Mouse (Mus musculus): ENCODE measurements around the gene Caml. TPM values are rescaled to one million over a fixed set of nuclear protein-coding genes. Genes with fewer than 3 reads are reported as not detected.
"Not testable (repeated sequence)": the region's sequence is repeated elsewhere in the genome, so short reads cannot be mapped to it uniquely, and the experiment has no call there.

Caml gene
- 30.9 and 36.8 TPM in 2 replicates for polyA plus RNA-seq (2015; fragmentation: Nextera tagmentation; extraction: Ambion mirVana)

DNA sequence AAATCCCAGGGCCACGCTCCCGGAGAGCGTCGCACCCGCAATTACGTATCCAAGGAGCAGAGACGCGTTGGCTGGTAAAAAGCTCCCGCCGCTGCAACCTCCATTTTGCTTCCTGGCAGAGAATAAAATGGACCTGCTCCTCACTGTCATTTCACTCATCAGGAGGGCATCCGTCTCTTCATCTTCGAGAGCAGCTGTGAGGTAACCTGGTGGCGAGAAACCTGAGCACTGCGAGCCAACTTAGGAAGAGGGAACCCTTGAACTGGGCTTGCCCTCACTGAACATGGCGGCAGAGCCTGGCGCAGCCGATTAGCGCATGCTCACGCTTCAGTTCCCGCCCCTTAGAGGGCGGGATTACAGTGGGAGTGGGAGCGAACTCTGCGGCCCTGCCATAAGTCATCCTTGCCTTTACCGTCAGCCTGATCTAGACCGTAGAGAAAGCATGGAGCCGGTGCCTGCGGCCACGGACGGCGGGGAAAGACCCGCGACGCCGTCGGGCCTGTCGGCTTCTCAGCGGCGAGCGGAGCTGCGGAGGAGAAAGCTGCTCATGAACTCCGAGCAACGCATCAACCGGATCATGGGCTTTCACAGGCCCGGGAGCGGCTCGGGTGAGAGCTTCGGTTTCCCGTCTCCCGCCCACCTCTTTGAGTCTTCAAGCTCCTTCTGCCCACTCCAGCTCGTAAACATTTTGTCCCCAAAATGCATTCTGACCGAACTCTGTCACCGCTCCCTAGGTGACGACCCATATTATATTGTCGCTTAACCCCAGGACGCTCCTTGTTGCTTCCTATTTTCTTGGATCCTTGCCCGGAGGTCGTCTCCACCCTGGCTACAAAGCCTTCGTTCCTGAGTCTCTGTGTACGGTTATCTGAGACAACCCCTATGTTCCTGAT lies at the start of gene Caml:
TSS of gene Caml (plus strand) at position 357 of the 893 bp plus-strand sequence.
- Histone ChIP-seq H3K9me3 (no peaks in the 10 kb centered on the region), H3K9ac (peak within 1 kb of the TSS; percentile 94), H3K27ac (replicated peaks) (peak within 1 kb of the TSS; percentile 88), H3K4me2 (peak within 1 kb of the TSS; percentile 83), H3K27me3 (replicated peaks) (no peaks in the 10 kb centered on the region), H3K36me3 (peaks cover 32% of the 10 kb centered on the region), H3K4me3 (peak within 1 kb of the TSS; percentile 91), H3K4me1 (peaks cover 22% of the 10 kb centered on the region)
- under 1% methylated on average over 59 of the region's 59 CpGs for WGBS
- peak; percentile 85 for ATAC-seq (ENCODE audit: extremely low read depth, insufficient number of reproducible peaks, low FRiP score, low TSS enrichment)

DNA sequence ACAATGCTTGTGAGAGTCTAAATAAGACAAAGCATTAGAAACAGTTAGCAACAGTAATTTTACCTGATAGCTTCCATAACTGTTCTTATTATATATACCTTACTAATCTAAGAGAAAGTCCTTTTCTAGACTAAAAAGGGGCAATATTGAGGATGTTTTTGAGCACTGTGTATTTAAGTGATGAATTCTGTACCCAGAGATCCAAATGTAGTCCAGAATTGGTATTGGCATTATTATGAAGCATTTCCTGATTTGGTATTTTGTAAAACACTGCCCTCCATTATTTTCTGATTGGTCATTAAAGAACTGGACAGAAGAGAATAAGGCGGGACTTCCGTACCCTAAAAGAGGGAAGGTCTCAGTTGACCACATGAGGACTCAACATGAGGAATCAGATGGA lies 49.4 kb upstream of the Caml start, which contains the start of gene Tmed9:
TSS of gene Tmed9 (plus strand) at position 301 of the 400 bp plus-strand sequence.
- no peak within 1 kb of the TSS for H3K9ac ChIP-seq
- H3K4me2 ChIP-seq, result no peak within 1 kb of the TSS
- peaks cover 12% of the 10 kb centered on the region for H3K4me1 ChIP-seq
- H3K36me3 ChIP-seq, result peaks cover 10% of the 10 kb centered on the region
- H3K4me3 ChIP-seq, result no peak within 1 kb of the TSS
- ATAC-seq (ENCODE audit: extremely low read depth, insufficient number of reproducible peaks, low FRiP score, low TSS enrichment), result no peak
- no peaks in the 10 kb centered on the region for H3K27me3 ChIP-seq (replicated peaks)
- 95% methylated on average over 2 of the region's 2 CpGs for WGBS
- peaks cover 7% of the 10 kb centered on the region for H3K9me3 ChIP-seq
- H3K27ac ChIP-seq (replicated peaks), result no peak within 1 kb of the TSS

DNA sequence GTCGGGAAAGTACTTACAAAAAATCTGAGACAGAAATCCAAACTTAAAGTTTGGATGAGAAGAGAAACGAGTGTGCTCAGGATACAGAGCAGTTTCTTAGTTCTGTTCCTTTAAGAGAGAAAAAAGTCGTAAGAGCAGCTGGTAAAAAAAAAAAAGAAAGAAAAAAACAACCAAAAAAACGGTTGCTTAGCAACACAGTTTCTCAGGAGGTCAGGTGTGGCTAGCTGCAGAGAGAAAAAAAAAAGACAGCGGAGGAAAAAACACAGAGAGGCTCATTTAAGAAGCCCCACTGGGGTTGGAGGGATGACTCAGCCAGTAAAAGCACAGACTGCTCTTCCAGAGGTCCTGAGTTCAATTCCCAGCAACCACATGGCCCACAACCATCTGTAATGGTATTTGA lies 48.5 kb upstream of the Caml start:
- peaks cover 7% of the 10 kb centered on the region for H3K9me3 ChIP-seq
- 70% methylated on average over 5 of the region's 5 CpGs for WGBS
- no peaks in the 10 kb centered on the region for H3K27me3 ChIP-seq (replicated peaks)
- ATAC-seq (ENCODE audit: extremely low read depth, insufficient number of reproducible peaks, low FRiP score, low TSS enrichment), result no peak
- peaks cover 7% of the 10 kb centered on the region for H3K4me1 ChIP-seq
- 0 out of 2 replicates have a peak, but pooled peaks cover 5% of the 10 kb centered on the region for H3K36me3 ChIP-seq
- no peak overlapping the region for H3K27ac ChIP-seq (replicated peaks)
- H3K4me3 ChIP-seq, result no peak overlapping the region
- no peak overlapping the region for H3K4me2 ChIP-seq
- H3K9ac ChIP-seq, result no peak overlapping the region

DNA sequence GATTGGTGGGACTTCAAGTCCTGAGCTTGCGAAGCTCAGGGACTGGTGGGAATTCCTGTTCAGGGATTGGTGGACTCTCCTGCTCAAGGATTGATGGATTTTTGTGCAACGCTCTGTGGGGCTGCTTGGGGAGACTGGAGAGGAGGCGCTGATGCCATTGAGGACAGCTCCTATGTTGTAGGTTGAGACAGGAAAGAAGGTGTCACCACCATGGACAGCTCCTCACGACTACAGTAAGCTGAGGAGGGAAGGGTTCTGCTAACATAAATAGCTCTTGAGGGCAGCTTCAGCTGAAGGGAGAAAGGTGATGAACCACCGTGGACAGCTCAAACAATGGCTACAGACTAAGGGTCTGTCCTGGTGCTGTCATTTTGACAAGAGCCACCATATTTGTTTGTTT lies 46.9 kb upstream of the Caml start:
- no peak for ATAC-seq (ENCODE audit: extremely low read depth, insufficient number of reproducible peaks, low FRiP score, low TSS enrichment)
- Histone ChIP-seq H3K4me2 (no peak overlapping the region), H3K4me1 (no peaks in the 10 kb centered on the region), H3K27ac (replicated peaks) (no peak overlapping the region), H3K9me3 (peaks cover 7% of the 10 kb centered on the region), H3K36me3 (0 out of 2 replicates have a peak, but pooled peaks cover 5% of the 10 kb centered on the region), H3K27me3 (replicated peaks) (no peaks in the 10 kb centered on the region), H3K9ac (no peak overlapping the region), H3K4me3 (no peak overlapping the region)
- WGBS, result 50% methylated on average over 5 of the region's 5 CpGs

GRCm38 (mm10) chr13:55576872-55577271 lies 45.9 kb upstream of the Caml start:
- not testable (repeated sequence) for H3K27me3 ChIP-seq (replicated peaks); H3K9me3 ChIP-seq; ATAC-seq (ENCODE audit: extremely low read depth, insufficient number of reproducible peaks, low FRiP score, low TSS enrichment); H3K27ac ChIP-seq (replicated peaks); H3K4me1 ChIP-seq; H3K4me2 ChIP-seq; H3K4me3 ChIP-seq; H3K9ac ChIP-seq; H3K36me3 ChIP-seq
- 74% methylated on average over 7 of the region's 7 CpGs for WGBS

DNA sequence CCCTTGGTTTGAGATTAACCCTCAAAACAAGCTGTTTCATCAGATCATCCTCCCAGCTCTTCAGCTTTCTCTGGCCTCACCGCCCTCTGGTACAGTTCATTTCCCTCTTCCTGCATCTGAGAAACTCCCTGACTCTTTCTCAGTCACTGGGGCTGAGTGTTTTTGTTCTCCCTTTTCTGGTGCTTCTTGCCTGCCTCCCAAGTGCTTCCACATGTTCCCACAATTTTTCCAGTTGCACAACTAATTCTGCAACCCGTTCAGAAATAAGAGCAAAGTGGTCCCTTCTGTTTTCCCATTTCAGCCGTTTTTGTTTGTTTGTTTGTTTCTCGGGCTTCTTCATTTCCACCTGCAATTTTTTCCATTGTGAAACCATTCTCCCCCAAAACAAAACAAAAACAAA lies 44.7 kb upstream of the Caml start:
- Histone ChIP-seq H3K36me3 (0 out of 2 replicates have a peak, but pooled peaks cover 5% of the 10 kb centered on the region), H3K27me3 (replicated peaks) (no peaks in the 10 kb centered on the region), H3K27ac (replicated peaks) (no peak overlapping the region), H3K9ac (no peak overlapping the region), H3K4me2 (no peak overlapping the region), H3K9me3 (peaks cover 7% of the 10 kb centered on the region), H3K4me1 (no peaks in the 10 kb centered on the region), H3K4me3 (no peak overlapping the region)
- WGBS, result 63% methylated on average over 4 of the region's 4 CpGs
- ATAC-seq (ENCODE audit: extremely low read depth, insufficient number of reproducible peaks, low FRiP score, low TSS enrichment), result no peak

DNA sequence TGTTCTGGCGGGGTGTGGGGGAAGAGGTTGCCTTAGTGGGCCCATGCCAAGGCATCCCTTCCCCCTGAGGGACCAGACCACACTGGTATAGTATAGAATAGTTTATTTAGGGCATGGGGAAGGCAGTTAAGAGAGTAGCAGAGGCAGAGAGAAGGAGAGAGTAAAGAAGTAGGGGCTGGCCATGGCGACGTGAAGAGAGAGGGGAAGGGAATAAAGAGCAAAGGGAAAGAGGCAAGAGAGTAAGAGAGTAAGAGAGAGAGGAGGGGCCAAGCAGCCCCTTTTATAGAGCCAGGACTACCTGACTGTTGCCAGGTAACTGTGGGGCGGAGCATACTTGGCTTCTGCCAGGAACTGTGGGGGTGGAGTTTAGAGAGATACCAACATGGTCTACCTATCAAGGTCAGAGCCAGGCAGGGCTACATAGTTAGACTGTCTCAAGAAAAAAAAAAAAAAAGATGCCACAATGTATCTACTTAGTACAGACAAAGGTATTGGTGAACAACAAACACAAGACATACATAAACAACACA lies 30.8 kb upstream of the Caml start:
- H3K4me3 ChIP-seq, result 0 out of 2 replicates have a peak overlapping the region, but pooled peaks have one; percentile 87
- ATAC-seq (ENCODE audit: extremely low read depth, insufficient number of reproducible peaks, low FRiP score, low TSS enrichment), result no peak
- no peak overlapping the region for H3K9ac ChIP-seq
- H3K27ac ChIP-seq (replicated peaks), result no peak overlapping the region
- H3K4me2 ChIP-seq, result no peak overlapping the region; the same call in 1 of the 2 replicates
- peaks cover 10% of the 10 kb centered on the region; the same call in 1 of the 2 replicates for H3K27me3 ChIP-seq (replicated peaks)
- WGBS, result 63% methylated on average over 4 of the region's 4 CpGs
- H3K4me1 ChIP-seq, result peaks cover 12% of the 10 kb centered on the region
- H3K9me3 ChIP-seq, result no peaks in the 10 kb centered on the region
- peaks cover 30% of the 10 kb centered on the region for H3K36me3 ChIP-seq

DNA sequence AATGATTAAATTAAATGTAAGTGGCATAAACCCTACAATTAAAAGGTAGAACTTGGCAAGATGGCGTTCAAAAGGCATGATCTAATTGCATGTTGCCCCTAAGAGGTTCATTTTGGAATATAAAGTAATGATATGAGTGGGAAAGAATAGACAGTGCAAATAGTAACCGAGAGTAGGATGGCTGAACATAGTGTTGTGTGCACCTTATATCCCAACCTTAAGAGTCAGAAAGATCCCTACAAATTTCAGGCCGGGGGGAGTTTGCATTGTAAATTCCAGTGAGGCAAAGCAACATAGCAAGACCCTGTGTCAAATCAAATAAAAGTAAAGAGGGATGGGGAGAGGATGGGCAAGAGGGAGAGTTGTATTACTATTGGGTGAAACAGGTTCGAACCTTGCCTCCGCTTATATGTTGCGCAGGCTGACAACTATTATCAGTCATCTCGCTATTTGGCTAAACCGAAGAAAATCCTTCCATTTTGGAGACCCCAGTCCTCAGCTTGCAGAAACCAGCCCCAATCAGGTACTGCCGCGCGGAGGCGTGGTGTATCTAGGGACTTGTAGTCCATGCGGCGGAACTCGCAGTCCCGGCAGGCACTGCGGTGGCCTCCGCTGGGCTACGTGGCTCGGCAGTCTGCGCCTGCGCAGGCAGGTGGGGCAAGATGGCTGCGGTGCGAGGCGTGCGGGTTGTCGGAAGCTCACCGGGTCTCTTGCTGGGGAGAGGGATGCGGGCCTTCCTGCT lies 30.1 kb upstream of the Caml start:
- peak overlapping the region; percentile 83 for H3K4me2 ChIP-seq

DNA sequence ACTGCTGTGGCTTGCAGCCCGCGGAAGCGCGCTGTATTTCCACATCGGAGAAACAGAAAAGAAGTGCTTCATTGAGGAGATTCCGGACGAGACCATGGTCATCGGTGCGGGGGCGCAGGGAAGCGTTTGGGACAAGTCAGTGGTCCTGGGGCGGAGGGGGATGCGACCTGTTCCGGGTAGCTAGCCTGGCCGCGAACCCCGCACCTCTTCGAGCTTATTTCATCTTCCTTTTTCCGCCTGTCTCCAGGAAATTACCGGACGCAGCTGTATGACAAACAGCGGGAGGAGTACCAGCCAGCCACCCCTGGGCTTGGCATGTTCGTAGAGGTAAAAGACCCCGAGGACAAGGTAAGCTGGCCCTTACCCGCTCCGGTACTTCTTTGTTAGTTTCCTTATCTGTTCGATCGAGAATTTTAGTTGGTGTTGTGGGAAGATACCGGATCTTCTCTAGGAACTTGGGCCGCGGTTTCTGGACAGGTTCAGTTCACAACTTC lies 29.5 kb upstream of the Caml start:
- H3K4me1 ChIP-seq, result peaks cover 12% of the 10 kb centered on the region
- no peaks in the 10 kb centered on the region for H3K9me3 ChIP-seq
- peak overlapping the region; percentile 58 for H3K27ac ChIP-seq (replicated peaks)
- under 1% methylated on average over 31 of the region's 31 CpGs for WGBS
- ATAC-seq (ENCODE audit: extremely low read depth, insufficient number of reproducible peaks, low FRiP score, low TSS enrichment), result peak; percentile 22; the same call in 1 of the 2 replicates
- H3K9ac ChIP-seq, result peak overlapping the region; percentile 95
- H3K36me3 ChIP-seq, result peaks cover 43% of the 10 kb centered on the region
- H3K4me2 ChIP-seq, result peak overlapping the region; percentile 83
- H3K27me3 ChIP-seq (replicated peaks), result peaks cover 10% of the 10 kb centered on the region; the same call in 1 of the 2 replicates
- H3K4me3 ChIP-seq, result peak overlapping the region; percentile 87

More for the DNA sequence above, 30.1 kb upstream of the Caml start:
- peaks cover 10% of the 10 kb centered on the region; the same call in 1 of the 2 replicates for H3K27me3 ChIP-seq (replicated peaks)
- peak overlapping the region; percentile 87 for H3K4me3 ChIP-seq
- WGBS, result 5% methylated on average over 29 of the region's 29 CpGs
- H3K36me3 ChIP-seq, result peaks cover 37% of the 10 kb centered on the region
- peak; percentile 98 for ATAC-seq (ENCODE audit: extremely low read depth, insufficient number of reproducible peaks, low FRiP score, low TSS enrichment)
- H3K4me1 ChIP-seq, result peaks cover 12% of the 10 kb centered on the region
- peak overlapping the region; percentile 58 for H3K27ac ChIP-seq (replicated peaks)
- H3K9me3 ChIP-seq, result no peaks in the 10 kb centered on the region
- H3K9ac ChIP-seq, result peak overlapping the region; percentile 95

DNA sequence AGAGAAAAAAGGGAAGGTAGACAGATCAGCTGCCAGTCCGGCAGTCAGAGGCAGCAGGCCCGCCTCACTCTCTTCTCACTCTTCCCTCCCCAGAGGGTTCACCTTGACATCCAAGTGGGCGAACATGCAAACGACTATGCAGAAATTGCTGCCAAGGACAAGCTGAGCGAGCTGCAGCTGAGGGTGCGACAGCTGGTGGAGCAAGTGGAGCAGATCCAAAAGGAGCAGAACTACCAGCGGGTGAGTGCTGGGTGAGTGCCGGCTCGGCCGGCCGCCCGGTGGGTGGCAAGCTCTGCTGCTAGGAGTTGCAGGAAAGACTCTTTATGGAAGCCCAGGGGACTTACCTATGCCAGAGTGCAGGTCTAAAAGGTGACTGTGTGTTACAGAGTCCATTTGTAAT lies 27.4 kb upstream of the Caml start:
- H3K27ac ChIP-seq (replicated peaks), result no peak overlapping the region
- no peak overlapping the region for H3K9ac ChIP-seq
- H3K4me2 ChIP-seq, result no peak overlapping the region
- peaks cover 17% of the 10 kb centered on the region for H3K4me1 ChIP-seq
- no peak overlapping the region for H3K4me3 ChIP-seq
- no peaks in the 10 kb centered on the region for H3K9me3 ChIP-seq
- ATAC-seq (ENCODE audit: extremely low read depth, insufficient number of reproducible peaks, low FRiP score, low TSS enrichment), result no peak
- H3K36me3 ChIP-seq, result peaks cover 46% of the 10 kb centered on the region
- WGBS, result 90% methylated on average over 12 of the region's 12 CpGs
- H3K27me3 ChIP-seq (replicated peaks), result peaks cover 10% of the 10 kb centered on the region; the same call in 1 of the 2 replicates

GRCm38 (mm10) chr13:55596802-55597201 lies 26.0 kb upstream of the Caml start:
- Histone ChIP-seq H3K9ac (no peak overlapping the region), H3K36me3 (peaks cover 46% of the 10 kb centered on the region), H3K4me2 (no peak overlapping the region), H3K27me3 (replicated peaks) (0 out of 2 replicates have a peak, but pooled peaks cover 3% of the 10 kb centered on the region), H3K9me3 (no peaks in the 10 kb centered on the region), H3K27ac (replicated peaks) (no peak overlapping the region), H3K4me1 (peaks cover 29% of the 10 kb centered on the region), H3K4me3 (no peak overlapping the region)
- 95% methylated on average over 12 of the region's 12 CpGs for WGBS
- no peak for ATAC-seq (ENCODE audit: extremely low read depth, insufficient number of reproducible peaks, low FRiP score, low TSS enrichment)

Measured in heart, embryonic 13.5 days (tissue).